Mouse (Mus musculus) lung, postnatal 0 days (tissue): ENCODE measurements around the gene Aifm2.

ENCODE experiments used
- CTCF ChIP-seq: IDR thresholded peaks from 2 replicates; pipeline ENCODE4 v1.5.1; 2016; ENCODE audit warnings: antibody characterized with exemption, mild to moderate bottlenecking
- EP300 ChIP-seq: IDR thresholded peaks from 2 replicates; pipeline ENCODE4 v1.6.1; 2016; ENCODE audit warnings: antibody characterized with exemption, mild to moderate bottlenecking, control low read depth

DNA sequence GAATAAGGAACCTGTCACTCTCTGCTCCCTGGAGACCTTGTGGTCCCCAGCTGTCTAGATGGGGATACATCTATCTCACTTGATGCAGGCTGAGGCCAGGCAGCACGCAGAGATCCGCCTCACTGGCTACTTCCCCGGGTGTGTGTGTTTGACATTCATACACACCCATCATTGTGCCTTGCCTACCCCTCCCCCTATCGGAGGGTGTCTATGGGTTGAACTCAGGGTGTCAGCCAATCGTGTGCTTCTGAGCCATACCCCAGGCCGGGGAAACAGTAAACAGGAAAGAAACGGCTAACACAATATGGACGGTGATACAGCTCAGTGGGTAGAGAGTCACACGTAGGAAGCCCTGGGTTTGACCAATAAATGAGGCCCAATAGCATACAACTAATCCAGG is 35.0 kb downstream of the Aifm2 start:
- TF ChIP-seq CTCF, result no peak
- no peak for TF ChIP-seq EP300
